Mouse (Mus musculus) ovary, postnatal 36 days (tissue): ENCODE measurements at regions not wholly inside any gene's neighbourhood (a gene's known extent, or its start where the extent isn't known, plus 50 kb on each side); places are given as distances from the start of the nearest gene placed in this dataset.

Experiments
- DNase-seq: peaks from one replicate; pipeline ENCODE4 v3.0.0; 2022; ENCODE audit warnings: low spot score, mixed read lengths

- no peak for DNase-seq
Measured at GRCm38 (mm10) chr14:98533600-98533999, 364.0 kb upstream of the Dach1 start.

DNA sequence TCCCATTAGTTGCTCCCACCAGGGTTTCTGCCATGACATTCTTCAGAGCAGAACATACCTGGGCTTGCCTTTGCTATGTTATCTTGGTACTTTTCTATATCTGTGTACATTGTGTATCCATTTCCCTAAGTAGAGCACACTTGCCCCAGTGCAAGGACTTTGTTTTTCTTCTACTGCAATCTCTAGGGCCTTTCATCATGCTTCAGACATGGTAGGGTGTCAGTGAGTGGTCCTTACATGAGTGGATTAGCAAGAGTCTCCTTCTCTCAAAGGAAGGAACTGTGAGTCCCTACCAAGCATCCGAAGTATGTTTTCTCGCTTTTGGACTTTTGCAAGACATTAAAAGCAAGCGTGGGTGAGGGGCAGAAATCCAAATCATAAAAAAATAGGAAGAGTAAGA, 351.4 kb upstream of the Dach1 start:
- DNase-seq = no peak

DNA sequence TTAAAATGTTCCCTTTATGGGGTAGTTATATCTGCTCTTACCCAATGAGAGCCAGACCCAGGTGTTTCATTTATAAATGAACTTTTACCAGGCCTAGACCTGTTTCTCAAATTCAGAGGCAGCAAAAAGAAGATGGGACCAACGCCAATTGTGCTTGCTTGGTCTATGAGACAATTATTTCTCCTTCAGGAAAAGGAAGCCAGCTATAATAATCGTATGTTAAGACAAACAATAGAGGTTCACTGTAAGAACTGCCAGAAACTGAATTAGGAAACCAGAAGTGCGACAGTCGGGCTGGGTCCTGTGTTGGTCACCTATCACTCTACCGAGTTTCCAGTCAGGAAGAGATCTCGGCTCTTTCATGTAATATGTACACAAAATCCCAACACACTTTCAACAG, 335.8 kb upstream of the Dach1 start:
- no peak for DNase-seq

- no peak for DNase-seq
Measured at GRCm38 (mm10) chr14:98477416-98477815, 307.9 kb upstream of the Dach1 start.

DNA sequence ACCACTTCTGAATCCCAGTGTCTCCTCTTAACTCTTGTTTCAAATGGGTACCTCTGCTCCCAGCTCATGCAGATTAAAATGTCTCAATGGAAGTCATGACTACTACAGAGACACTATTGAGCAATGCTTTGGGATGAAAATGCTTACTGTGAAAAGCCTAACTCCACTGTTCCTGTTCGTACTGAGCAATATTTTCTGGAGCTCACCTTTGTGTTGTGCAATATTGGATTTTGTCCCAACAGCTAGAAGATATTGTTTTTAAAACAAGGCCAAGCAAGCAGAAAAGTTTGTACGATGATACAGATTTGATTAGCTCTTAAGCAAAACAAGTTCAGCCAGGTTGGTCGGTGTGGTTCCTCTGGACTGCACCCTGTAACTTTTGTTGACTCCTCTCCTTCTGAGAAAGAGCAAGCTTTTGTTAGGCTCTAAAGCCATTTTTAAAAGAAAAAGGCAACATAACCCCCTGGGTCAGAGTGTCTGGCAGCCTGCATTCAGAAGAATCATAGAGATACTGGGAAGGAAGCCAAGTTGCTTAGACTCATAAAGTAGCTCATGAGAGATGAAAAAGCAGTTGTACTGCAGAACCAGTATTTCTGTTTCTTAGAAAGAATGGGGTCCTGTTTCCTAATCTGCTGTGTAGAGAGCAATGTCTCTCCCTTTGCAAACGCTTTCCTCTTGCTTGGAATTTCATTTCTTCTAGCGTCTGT, 302.4 kb upstream of the Dach1 start:
- DNase-seq = no peak

DNA sequence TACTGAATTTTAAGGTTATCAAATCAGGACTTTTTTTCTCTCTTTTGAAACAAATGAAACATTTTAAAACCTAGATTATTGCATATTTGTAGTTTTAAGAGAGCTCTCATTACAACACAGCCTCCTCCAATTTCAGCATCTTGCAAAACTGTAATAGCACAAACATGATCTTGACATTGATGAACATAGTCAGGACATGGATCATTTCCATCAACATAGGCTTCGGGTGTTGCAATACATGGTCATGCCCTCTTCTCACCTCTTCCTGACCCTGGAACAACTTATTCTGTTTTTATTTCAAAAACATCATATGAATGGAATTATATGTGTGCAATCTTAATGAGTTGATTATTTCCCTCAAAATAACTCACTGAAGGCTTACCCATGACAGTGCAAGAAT, 284.9 kb upstream of the Dach1 start:
- no peak for DNase-seq

GRCm38 (mm10) chr14:98452191-98452590, 282.6 kb upstream of the Dach1 start:
- DNase-seq = no peak

DNA sequence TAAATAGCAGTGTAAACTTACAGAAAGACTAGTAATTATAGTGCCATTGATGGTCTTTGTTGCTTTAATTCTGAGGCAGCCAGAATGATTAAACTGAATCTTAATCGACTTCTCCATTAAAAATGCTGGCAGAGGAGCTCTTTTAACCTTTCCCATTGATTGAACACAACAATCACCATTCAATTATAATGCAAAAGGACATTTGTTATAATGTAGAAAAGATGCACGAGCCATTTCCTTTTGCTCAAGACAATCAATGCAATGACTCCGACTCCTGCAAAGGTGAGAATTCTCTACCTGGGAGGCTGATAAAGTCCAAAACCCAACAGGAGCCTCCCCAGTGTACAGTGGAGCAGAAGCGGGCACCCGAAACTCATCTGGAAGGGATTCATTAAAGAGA, 280.0 kb upstream of the Dach1 start:
- no peak for DNase-seq

DNA sequence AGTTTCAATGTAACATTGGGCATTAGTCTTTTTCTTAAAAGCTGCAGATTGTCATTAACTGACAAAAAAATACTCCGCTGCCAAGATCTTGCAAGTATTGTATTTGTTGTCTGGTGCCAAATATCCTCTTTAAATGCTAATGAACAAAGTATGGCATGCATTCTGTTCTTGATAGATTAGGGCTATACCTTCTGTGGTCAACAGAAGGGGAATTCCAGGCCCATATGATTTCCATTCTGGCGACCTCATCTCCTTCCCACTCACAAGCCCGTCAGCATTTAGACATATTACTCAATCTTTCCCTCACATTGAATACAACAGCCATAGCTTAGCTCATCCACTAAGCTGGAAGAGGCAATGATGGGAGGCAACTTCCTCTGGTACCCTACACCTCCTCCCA, 272.8 kb upstream of the Dach1 start:
- DNase-seq = no peak

GRCm38 (mm10) chr14:98441954-98442353, 272.4 kb upstream of the Dach1 start:
- DNase-seq = no peak

GRCm38 (mm10) chr14:98431959-98432358, 262.4 kb upstream of the Dach1 start:
- no peak for DNase-seq

GRCm38 (mm10) chr14:98417719-98418118, 248.2 kb upstream of the Dach1 start:
- DNase-seq = no peak

DNA sequence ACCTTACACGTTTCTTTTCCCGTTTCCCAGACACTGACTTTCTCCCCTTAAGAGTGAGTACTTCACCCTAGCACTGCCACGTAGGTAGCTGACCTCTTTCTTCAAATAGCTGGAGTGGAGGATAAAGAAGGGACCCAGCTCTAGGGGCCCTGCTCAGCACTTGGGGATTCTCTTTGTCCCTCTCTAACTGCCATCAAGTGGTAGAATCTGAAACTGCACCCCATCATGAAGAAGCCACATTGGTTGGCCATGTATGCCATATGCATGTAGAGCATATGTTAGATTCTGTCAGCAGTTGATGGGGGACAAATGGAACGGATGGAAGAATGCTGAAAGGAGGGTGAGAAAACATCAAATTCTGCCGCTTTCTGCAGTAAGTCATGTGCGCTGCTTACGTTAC, 244.6 kb upstream of the Dach1 start:
- no peak for DNase-seq

DNA sequence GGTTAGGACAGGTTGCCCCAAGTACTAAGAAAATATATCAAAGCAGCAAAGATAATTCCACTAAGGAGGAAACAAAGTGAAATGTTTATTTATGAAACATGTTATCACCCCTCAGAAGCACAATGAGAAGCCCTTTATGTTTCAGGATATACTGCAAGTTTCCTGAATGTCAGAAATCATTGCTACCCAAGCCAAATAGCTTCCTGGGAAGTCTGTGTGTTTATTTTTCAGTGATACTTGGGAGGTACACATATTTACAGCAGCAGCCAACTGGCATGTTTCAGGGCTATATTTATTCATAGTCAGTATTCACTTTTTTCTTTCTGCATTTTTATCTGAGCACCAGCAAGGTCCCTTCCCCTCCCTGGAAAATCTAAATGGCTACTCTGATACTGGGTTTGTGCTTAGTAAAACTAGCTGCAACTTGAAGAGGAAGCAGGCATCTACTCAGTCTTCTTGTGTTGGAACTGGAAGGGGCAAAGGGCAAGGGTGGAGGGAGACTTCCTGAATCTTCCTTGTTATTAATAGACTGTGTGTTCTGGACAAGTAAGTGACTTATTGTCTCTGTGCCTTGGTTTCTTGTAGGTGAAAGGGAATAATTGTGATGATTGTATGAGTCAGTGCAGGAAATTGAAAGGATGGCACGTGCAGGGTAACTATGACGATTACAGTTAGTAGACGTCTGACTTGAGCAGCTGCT, 236.5 kb upstream of the Dach1 start:
- DNase-seq = no peak

GRCm38 (mm10) chr14:98404026-98404425, 234.5 kb upstream of the Dach1 start:
- no peak for DNase-seq

DNA sequence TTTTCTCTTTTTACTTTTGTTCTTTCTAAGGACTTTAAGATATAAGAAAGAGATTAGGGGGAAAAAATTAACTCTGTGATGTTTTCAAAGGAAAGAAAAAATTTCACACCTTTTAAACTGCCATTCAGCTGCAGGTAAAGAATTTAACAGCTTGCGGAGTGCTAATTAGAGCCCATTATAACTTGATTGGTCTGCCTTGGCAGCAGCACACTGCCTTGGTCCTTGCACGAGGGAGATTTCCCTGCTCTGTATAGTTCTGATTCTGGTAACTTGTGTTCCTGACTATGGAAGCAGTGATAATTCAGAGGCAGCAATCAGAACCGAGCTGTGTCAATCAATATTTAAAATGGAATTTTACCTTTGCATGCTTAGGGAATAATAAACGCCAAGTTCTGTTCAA, 218.3 kb upstream of the Dach1 start:
- DNase-seq = no peak
